Mouse (Mus musculus): ENCODE measurements around the gene Thsd7b. TPM values are rescaled to one million over a fixed set of nuclear protein-coding genes. Genes with fewer than 3 reads are reported as not detected.
"Not testable (repeated sequence)": the region's sequence is repeated elsewhere in the genome, so short reads cannot be mapped to it uniquely, and the experiment has no call there.

Gene Thsd7b
- polyA plus RNA-seq, 1 experiment from 2014 or later: 0.33 TPM

DNA sequence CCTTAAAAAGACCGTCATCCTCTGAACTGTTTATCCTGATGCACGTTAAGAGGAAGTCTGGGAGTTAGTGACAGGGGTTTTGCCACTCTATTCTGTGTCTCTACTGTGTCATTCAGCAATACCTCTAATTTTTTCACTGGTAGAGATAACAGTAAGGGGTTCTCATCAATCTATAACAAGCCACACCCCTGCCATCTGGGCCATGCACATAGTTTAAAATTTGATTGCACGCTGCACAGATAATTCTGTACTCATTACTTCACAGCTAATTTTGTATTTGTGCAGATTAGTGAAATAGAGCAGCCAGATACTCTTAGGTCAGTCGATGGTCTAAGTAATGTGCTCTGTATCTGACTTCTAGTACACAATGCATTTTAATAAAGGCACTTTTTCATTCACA lies 673.9 kb downstream of the Thsd7b start:
- Histone ChIP-seq H3K36me3 (ENCODE audit: control insufficient read depth, insufficient read depth) (no peaks in the 10 kb centered on the region), H3K27me3 (replicated peaks; ENCODE audit: control insufficient read depth, insufficient read depth, low read length) (no peaks in the 10 kb centered on the region), H3K4me3 (ENCODE audit: low read depth, low read length) (no peak overlapping the region), H3K9ac (ENCODE audit: low read depth, low read length) (no peak overlapping the region), H3K4me2 (replicated peaks; ENCODE audit: low read depth) (no peak overlapping the region), H3K4me1 (replicated peaks; ENCODE audit: control insufficient read depth, insufficient read depth, low read length) (no peaks in the 10 kb centered on the region), H3K9me3 (ENCODE audit: control insufficient read depth) (no peaks in the 10 kb centered on the region), H3K27ac (ENCODE audit: low read depth, low read length) (no peak overlapping the region)
- TF ChIP-seq CTCF (IDR thresholded peaks at IDR 0.05; ENCODE audit: low read depth): no peak
- WGBS: 57% methylated on average over 4 of the region's 4 CpGs
- no peak for ATAC-seq

DNA sequence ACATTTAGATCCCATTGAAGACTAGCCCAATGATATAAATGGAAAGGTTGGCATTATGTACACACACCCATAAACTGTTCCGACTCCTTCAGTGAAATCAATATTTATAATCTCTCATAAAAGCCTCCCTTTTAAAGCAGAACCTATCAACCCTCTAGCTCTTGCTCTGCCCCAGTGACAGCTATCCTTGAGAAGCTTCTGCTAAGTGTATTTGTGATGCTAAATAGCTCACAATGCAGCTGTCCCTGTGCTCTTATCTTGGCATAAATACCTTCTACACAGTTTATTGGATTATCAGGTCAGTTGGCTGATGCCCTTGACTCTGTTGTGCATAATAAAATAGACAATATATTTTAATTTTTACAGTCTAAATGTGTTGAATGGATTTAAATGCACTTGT lies 682.4 kb downstream of the Thsd7b start:
- Histone ChIP-seq H3K4me3 (ENCODE audit: low read depth, low read length) (no peak overlapping the region), H3K27me3 (replicated peaks; ENCODE audit: control insufficient read depth, insufficient read depth, low read length) (no peaks in the 10 kb centered on the region), H3K4me2 (replicated peaks; ENCODE audit: low read depth) (no peak overlapping the region), H3K27ac (ENCODE audit: low read depth, low read length) (no peak overlapping the region), H3K4me1 (replicated peaks; ENCODE audit: control insufficient read depth, insufficient read depth, low read length) (no peaks in the 10 kb centered on the region), H3K9me3 (ENCODE audit: control insufficient read depth) (no peaks in the 10 kb centered on the region), H3K9ac (ENCODE audit: low read depth, low read length) (no peak overlapping the region), H3K36me3 (ENCODE audit: control insufficient read depth, insufficient read depth) (no peaks in the 10 kb centered on the region)
- no peak for TF ChIP-seq CTCF (IDR thresholded peaks at IDR 0.05; ENCODE audit: low read depth)
- 30% methylated on average over 1 of the region's 1 CpGs for WGBS
- ATAC-seq: no peak

DNA sequence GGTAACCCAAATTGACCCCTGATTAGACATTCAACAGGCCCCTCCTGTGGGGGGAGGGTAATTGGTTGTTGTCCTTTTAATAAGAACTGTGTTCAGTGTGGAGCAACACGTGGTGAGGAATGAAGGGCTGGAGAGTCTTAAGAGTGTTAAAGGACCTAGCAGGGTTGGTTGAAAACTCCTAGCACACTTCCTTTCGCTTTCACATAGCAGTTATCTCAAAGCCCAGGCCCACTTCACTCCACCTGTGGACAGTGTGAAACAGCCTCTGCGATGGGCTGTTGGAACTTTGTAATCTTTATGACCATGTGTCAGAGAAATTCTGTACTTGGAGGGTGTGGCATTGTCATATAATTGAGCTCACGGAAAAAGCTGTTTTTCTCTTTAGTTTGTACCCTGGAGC lies 683.5 kb downstream of the Thsd7b start:
- Histone ChIP-seq H3K4me1 (replicated peaks; ENCODE audit: control insufficient read depth, insufficient read depth, low read length) (no peaks in the 10 kb centered on the region), H3K9me3 (ENCODE audit: control insufficient read depth) (no peaks in the 10 kb centered on the region), H3K27ac (ENCODE audit: low read depth, low read length) (no peak overlapping the region), H3K4me3 (ENCODE audit: low read depth, low read length) (no peak overlapping the region), H3K9ac (ENCODE audit: low read depth, low read length) (no peak overlapping the region), H3K4me2 (replicated peaks; ENCODE audit: low read depth) (peak overlapping the region; percentile 51), H3K36me3 (ENCODE audit: control insufficient read depth, insufficient read depth) (no peaks in the 10 kb centered on the region), H3K27me3 (replicated peaks; ENCODE audit: control insufficient read depth, insufficient read depth, low read length) (no peaks in the 10 kb centered on the region)
- TF ChIP-seq CTCF (IDR thresholded peaks at IDR 0.05; ENCODE audit: low read depth): no peak
- ATAC-seq: peak; percentile 98
- WGBS: 23% methylated on average over 4 of the region's 4 CpGs

DNA sequence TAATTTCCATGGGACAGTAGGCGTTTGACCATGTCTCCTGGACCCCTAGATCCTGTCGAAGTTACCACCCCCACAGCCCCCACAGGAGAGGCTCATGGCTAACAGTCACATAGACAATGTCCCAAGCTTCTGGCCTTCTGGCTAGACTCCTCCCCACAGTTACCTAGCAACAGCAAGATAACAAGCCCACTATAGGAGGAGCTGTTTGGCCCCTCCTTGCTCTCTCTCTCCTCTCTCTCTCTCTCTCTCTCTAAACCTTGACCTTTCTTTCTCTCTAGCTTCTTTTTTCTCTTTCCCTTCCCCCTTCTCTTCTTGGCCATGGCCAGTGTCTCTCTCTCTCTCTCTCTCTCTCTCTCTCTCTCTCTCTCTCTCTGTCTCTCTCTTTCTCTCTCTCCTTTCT lies 686.2 kb downstream of the Thsd7b start:
- not testable (repeated sequence) for H3K36me3 ChIP-seq (ENCODE audit: control insufficient read depth, insufficient read depth); H3K4me1 ChIP-seq (replicated peaks; ENCODE audit: control insufficient read depth, insufficient read depth, low read length); H3K27ac ChIP-seq (ENCODE audit: low read depth, low read length); H3K4me3 ChIP-seq (ENCODE audit: low read depth, low read length); H3K9ac ChIP-seq (ENCODE audit: low read depth, low read length); H3K27me3 ChIP-seq (replicated peaks; ENCODE audit: control insufficient read depth, insufficient read depth, low read length); H3K9me3 ChIP-seq (ENCODE audit: control insufficient read depth); H3K4me2 ChIP-seq (replicated peaks; ENCODE audit: low read depth); ATAC-seq
- 69% methylated on average over 2 of the region's 2 CpGs for WGBS

DNA sequence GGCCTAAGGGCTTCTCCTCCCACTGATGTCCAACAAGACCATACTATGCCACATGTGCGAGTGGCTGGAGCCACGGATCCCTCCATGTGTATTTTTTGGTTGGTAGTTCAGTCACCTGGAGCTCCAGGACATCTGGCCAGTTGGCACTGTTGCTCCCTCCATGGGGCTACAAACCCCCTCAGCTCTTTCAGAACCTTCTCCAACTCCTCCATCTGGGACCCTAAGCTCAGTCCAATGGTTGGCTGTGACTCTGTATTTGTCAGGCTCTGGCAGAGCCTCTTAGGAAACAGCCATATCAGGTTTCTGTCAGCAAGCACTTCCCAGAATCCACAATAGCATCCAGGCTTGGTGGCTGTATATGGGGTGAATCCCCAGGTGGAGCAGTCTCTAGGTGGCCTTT lies 690.1 kb downstream of the Thsd7b start:
- no peak for TF ChIP-seq CTCF (IDR thresholded peaks at IDR 0.05; ENCODE audit: low read depth)
- 81% methylated on average over 2 of the region's 2 CpGs for WGBS
- Histone ChIP-seq H3K27ac (ENCODE audit: low read depth, low read length) (no peak overlapping the region), H3K27me3 (replicated peaks; ENCODE audit: control insufficient read depth, insufficient read depth, low read length) (no peaks in the 10 kb centered on the region), H3K4me1 (replicated peaks; ENCODE audit: control insufficient read depth, insufficient read depth, low read length) (no peaks in the 10 kb centered on the region), H3K4me3 (ENCODE audit: low read depth, low read length) (no peak overlapping the region), H3K4me2 (replicated peaks; ENCODE audit: low read depth) (no peak overlapping the region), H3K9ac (ENCODE audit: low read depth, low read length) (no peak overlapping the region), H3K36me3 (ENCODE audit: control insufficient read depth, insufficient read depth) (no peaks in the 10 kb centered on the region), H3K9me3 (ENCODE audit: control insufficient read depth) (no peaks in the 10 kb centered on the region)
- ATAC-seq: no peak

DNA sequence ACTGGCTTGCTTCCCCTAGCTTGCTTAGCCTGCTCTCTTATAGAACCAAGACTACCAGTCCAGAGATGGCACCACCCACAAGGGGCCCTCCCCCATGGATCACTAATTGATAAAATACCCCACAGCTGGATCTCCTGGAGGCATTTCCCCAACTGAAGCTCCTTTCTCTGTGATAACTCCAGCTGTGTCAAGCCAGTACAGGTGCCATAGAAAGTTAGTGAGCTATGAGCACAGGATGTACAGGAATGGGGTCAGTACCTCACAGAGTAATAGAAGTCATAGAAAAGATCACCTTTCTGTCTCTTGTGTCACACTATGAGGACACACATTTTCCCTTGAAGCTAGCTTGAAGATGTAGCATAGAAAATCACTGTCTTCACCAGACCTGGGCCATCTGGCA lies 716.1 kb downstream of the Thsd7b start:
- not testable (repeated sequence) for H3K27ac ChIP-seq (ENCODE audit: low read depth, low read length); ATAC-seq; H3K4me2 ChIP-seq (replicated peaks; ENCODE audit: low read depth); H3K4me1 ChIP-seq (replicated peaks; ENCODE audit: control insufficient read depth, insufficient read depth, low read length); H3K27me3 ChIP-seq (replicated peaks; ENCODE audit: control insufficient read depth, insufficient read depth, low read length); H3K9me3 ChIP-seq (ENCODE audit: control insufficient read depth); H3K9ac ChIP-seq (ENCODE audit: low read depth, low read length); H3K4me3 ChIP-seq (ENCODE audit: low read depth, low read length); H3K36me3 ChIP-seq (ENCODE audit: control insufficient read depth, insufficient read depth)

DNA sequence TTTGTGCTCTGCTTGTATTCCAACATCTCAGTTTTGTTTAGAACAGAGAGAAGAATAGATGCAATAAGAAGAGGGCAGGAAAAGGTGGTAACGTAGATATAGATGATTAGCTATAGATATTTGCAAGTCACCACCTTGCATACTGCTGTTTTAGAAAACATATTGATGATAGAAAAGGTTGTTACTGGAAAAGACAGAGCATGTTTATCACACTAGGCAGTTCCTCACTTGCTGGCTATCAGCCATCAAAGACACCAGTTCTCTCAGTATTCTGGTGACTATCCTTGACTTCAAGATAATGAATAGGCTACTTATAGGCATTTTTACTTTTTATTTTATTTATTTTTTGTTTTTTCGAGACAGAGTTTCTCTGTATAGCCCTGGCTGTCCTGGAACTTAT lies 717.7 kb downstream of the Thsd7b start:
- Histone ChIP-seq H3K27me3 (replicated peaks; ENCODE audit: control insufficient read depth, insufficient read depth, low read length) (no peaks in the 10 kb centered on the region), H3K27ac (ENCODE audit: low read depth, low read length) (no peak overlapping the region), H3K36me3 (ENCODE audit: control insufficient read depth, insufficient read depth) (no peaks in the 10 kb centered on the region), H3K4me2 (replicated peaks; ENCODE audit: low read depth) (no peak overlapping the region), H3K4me1 (replicated peaks; ENCODE audit: control insufficient read depth, insufficient read depth, low read length) (no peaks in the 10 kb centered on the region), H3K4me3 (ENCODE audit: low read depth, low read length) (no peak overlapping the region), H3K9ac (ENCODE audit: low read depth, low read length) (no peak overlapping the region), H3K9me3 (ENCODE audit: control insufficient read depth) (no peaks in the 10 kb centered on the region)
- WGBS: 61% methylated on average over 2 of the region's 2 CpGs
- no peak for ATAC-seq
- no peak for TF ChIP-seq CTCF (IDR thresholded peaks at IDR 0.05; ENCODE audit: low read depth)

Measured in intestine, postnatal 0 days (tissue).